Mouse (Mus musculus) embryonic facial prominence, embryonic 12.5 days (tissue): ENCODE data around the gene Kidins220. TPM values are rescaled to one million over a fixed set of nuclear protein-coding genes. Genes with fewer than 3 reads are reported as not detected.

Experiments
- ATAC-seq: fragments of 200-750 bp; cut with Nextera tagmentation; 2 replicates; pipeline ENCODE4 v1.8.0; 2017; ENCODE audit not compliant: insufficient number of reproducible peaks, insufficient read depth, low FRiP score, low TSS enrichment
- H3K27ac ChIP-seq: fragments of 300-500 bp; sonication (generic); 2 replicates; pipeline ENCODE4 v1.5.1; 2016; ENCODE audit warnings: mild to moderate bottlenecking
- H3K27me3 ChIP-seq: fragments of 300-500 bp; sonication (generic); 2 replicates; pipeline ENCODE4 v1.6.1; 2016; ENCODE audit warnings: mild to moderate bottlenecking, moderate library complexity
- H3K36me3 ChIP-seq: fragments of 300-500 bp; sonication (generic); 2 replicates; pipeline ENCODE4 v1.6.1; 2016; ENCODE audit warnings: mild to moderate bottlenecking
- H3K4me1 ChIP-seq: fragments of 300-500 bp; sonication (generic); 2 replicates; pipeline ENCODE4 v1.6.1; 2016
- H3K4me2 ChIP-seq: fragments of 300-500 bp; sonication (generic); replicated peaks from 2 replicates; pipeline ENCODE4 v1.6.1; 2016; ENCODE audit warnings: mild to moderate bottlenecking, moderate library complexity
- H3K4me3 ChIP-seq: fragments of 300-500 bp; sonication (generic); 2 replicates; pipeline ENCODE4 v1.5.1; 2016; ENCODE audit warnings: mild to moderate bottlenecking
- H3K9ac ChIP-seq: fragments of 300-500 bp; sonication (generic); 2 replicates; pipeline ENCODE4 v1.6.1; 2016; ENCODE audit warnings: mild to moderate bottlenecking, moderate library complexity
- H3K9me3 ChIP-seq: fragments of 300-500 bp; sonication (generic); 2 replicates; pipeline ENCODE4 v1.6.1; 2016; ENCODE audit warnings: mild to moderate bottlenecking, moderate library complexity
- WGBS: fragments of 180-500 bp; shearing (Covaris S2); methylation state at CpG from one replicate; pipeline ENCODE4 v1.1.7; 2016; 5-methylcytosine and 5-hydroxymethylcytosine counted together
- polyA plus RNA-seq: library from polyadenylated mRNA; unstranded; fragments of >200 nt; fragmentation: Nextera tagmentation; extraction: Ambion mirVana; gene quantifications from 2 replicates; pipeline ENCODE4 v1.2.1, GENCODE M21; 2016

The Kidins220 gene
- polyA plus RNA-seq, 1 experiment from 2014 or later, result 31.8 TPM

DNA sequence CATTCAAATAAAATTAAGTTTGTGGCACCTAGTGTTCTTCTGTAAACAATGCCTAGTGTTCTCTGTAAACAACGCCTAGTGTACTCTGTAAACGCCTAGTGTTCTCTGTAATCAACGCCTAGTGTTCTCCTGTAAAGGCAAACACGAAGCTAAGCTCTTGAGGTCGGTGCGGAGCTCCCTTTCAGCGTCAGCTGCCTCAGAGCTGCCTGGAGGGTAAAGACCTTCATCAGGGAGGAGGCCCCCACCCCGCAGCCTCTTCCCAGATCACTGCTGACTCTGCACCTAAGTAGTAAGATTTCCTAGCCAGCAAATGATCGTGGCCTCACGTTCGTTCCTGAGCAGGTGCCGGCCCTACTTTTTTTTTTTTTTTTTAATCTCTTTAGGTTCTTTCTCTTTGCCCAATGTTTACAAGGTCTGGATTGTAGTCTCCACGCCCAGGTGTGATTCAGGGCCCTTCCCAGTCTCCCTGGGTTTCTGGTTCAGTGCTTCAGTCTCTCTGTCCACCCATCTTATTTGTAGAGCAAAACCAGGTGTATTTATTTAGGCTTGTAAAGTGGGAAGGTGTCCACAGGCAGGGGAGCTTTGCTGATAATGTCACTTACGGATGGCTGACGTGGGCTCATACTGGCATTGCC, 37.1 kb downstream of the Kidins220 start:
- no peak overlapping the region for H3K9ac ChIP-seq
- ATAC-seq, result no peak
- H3K4me1 ChIP-seq, result peaks cover 3% of the 10 kb centered on the region; the same call in 1 of the 2 replicates
- no peak overlapping the region for H3K4me3 ChIP-seq
- H3K4me2 ChIP-seq, result no peak overlapping the region
- H3K27ac ChIP-seq, result no peak overlapping the region
- H3K27me3 ChIP-seq, result no peaks in the 10 kb centered on the region
- WGBS, result 63% methylated on average over 15 of the region's 15 CpGs
- H3K9me3 ChIP-seq, result no peaks in the 10 kb centered on the region
- H3K36me3 ChIP-seq, result peaks cover 72% of the 10 kb centered on the region

DNA sequence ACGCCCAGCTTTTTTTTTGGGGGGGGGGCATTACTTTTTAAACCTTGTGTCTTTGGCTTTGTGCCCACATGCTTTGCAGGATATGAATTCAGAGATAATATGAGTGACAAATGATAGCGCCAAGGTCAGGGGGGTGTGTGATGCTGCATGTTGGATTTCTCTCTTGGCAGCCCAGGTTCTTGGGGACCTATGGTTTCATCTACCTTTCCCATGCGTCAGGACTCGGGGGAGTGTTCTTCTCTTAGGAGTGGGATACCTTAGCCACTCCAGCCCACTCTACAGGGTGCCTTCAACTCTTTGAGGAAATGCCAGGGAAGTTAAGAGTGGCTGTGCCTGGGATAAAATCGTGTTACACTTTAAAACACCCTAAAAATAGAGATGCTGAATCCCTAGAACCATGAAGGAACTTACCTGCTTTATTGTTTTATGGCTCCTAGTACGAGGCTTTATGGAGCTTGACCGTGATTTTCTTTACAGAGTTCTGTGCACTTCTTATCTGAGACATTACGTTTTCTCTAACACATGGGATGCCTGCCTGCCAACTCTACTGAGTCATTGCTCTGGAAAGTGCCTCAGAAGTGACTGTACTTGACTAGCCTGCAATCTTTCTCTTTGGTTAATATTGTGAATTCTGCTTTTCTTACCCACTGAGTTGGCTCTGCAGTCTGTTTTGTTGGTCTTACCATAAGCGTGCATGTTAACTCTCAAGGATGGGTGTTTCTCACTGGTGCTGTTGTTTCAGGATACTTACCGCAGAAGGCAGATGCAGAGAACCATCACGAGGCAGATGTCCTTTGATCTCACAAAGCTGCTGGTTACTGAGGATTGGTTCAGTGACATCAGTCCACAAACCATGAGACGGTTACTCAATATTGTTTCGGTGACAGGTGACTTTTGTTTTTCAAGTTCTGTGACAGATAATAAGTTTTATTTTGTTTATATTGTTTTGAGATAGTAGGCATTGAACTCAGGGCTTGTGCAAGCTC, 38.1 kb downstream of the Kidins220 start:
- peaks cover 71% of the 10 kb centered on the region for H3K36me3 ChIP-seq
- no peak overlapping the region for H3K4me2 ChIP-seq
- 90% methylated on average over 13 of the region's 13 CpGs for WGBS
- no peak overlapping the region for H3K27ac ChIP-seq
- H3K4me3 ChIP-seq, result no peak overlapping the region
- H3K27me3 ChIP-seq, result no peaks in the 10 kb centered on the region
- H3K9me3 ChIP-seq, result no peaks in the 10 kb centered on the region
- H3K9ac ChIP-seq, result no peak overlapping the region
- H3K4me1 ChIP-seq, result peaks cover 3% of the 10 kb centered on the region; the same call in 1 of the 2 replicates
- ATAC-seq, result no peak

DNA sequence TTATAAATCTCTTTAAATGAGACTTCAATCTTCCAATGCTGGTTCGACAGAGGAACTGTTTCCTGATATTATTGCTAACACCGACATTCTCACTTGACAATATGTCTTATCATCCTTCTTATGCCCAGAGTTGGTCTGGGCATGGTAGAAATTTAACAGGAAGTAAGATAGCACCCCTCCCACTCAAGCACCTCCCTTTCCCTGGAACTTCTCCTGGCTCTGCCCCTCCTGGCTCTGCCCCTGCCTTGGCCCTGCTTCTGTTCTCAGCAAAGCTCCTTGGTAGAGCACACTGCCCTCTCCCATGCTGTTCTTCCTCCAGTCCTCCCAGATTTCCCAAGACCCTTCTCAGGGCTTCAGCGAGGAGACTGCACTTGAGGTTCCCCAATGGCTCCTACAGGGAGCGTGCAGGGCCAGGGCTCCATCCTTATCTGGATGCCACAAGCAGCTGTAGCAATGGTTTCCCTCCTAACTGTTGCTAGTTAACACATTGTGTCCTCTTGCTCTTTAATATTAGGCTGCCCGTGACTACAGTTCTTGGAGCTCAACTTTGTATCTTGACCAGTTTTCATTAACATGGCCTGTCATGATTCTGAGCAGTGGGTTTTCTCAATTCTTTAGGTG, 39.7 kb downstream of the Kidins220 start:
- ATAC-seq, result no peak
- H3K4me1 ChIP-seq, result peaks cover 3% of the 10 kb centered on the region; the same call in 1 of the 2 replicates
- H3K4me2 ChIP-seq, result no peak overlapping the region
- 81% methylated on average over 5 of the region's 5 CpGs for WGBS
- H3K9me3 ChIP-seq, result no peaks in the 10 kb centered on the region
- H3K27ac ChIP-seq, result peak overlapping the region; percentile 80
- H3K27me3 ChIP-seq, result no peaks in the 10 kb centered on the region
- no peak overlapping the region for H3K4me3 ChIP-seq
- no peak overlapping the region for H3K9ac ChIP-seq
- peaks cover 80% of the 10 kb centered on the region for H3K36me3 ChIP-seq

DNA sequence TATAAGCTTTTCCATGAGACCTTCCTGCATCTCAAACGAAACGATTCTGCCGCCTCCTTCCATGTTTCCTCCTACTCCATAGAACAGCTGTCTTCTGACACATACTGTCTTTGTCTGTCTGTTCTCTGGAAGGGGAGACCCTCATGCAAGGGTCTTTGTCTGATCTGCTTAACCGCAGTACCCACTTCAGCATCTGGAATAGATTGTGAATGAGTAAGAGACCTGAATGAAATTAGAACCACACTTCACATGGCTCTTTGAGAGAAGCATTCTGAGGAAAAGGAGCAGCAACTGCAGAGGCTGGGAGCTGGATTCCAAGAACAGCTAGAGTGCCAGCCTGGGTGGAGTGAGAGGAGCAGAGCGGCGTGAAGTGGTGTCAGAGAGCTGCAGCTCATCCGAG, 40.2 kb downstream of the Kidins220 start:
- peaks cover 3% of the 10 kb centered on the region; the same call in 1 of the 2 replicates for H3K4me1 ChIP-seq
- WGBS, result 48% methylated on average over 7 of the region's 7 CpGs
- no peak overlapping the region for H3K9ac ChIP-seq
- no peak overlapping the region for H3K4me2 ChIP-seq
- ATAC-seq, result 0 out of 2 replicates have a peak, but pooled peaks have one; percentile 52
- H3K27ac ChIP-seq, result peak overlapping the region; percentile 80
- no peak overlapping the region for H3K4me3 ChIP-seq
- peaks cover 77% of the 10 kb centered on the region for H3K36me3 ChIP-seq
- H3K27me3 ChIP-seq, result no peaks in the 10 kb centered on the region
- H3K9me3 ChIP-seq, result no peaks in the 10 kb centered on the region

DNA sequence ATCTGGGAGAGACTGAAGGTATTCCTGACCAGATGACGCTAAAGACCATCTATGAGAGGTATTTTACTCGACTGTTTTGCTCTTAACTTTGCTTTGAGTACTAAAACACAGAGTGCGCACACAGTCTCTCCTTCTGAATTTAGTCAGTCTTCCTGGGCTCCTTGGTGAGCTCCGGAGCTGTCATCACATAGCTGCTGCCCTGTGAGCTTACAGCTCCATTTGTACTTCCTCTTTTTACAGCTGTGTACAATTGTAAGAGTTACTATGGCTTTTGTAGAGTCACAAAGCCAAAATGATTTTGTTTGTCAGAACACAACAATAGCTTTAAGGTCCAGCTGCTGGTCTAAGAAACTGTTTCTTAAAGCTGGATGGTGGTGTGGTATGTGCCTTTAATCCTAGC, 42.3 kb downstream of the Kidins220 start:
- Histone ChIP-seq H3K27me3 (no peaks in the 10 kb centered on the region), H3K4me3 (no peak overlapping the region), H3K4me1 (peaks cover 3% of the 10 kb centered on the region; the same call in 1 of the 2 replicates), H3K36me3 (peaks cover 63% of the 10 kb centered on the region), H3K9ac (no peak overlapping the region), H3K9me3 (no peaks in the 10 kb centered on the region), H3K4me2 (no peak overlapping the region), H3K27ac (no peak overlapping the region)
- ATAC-seq, result no peak
- 89% methylated on average over 4 of the region's 4 CpGs for WGBS

DNA sequence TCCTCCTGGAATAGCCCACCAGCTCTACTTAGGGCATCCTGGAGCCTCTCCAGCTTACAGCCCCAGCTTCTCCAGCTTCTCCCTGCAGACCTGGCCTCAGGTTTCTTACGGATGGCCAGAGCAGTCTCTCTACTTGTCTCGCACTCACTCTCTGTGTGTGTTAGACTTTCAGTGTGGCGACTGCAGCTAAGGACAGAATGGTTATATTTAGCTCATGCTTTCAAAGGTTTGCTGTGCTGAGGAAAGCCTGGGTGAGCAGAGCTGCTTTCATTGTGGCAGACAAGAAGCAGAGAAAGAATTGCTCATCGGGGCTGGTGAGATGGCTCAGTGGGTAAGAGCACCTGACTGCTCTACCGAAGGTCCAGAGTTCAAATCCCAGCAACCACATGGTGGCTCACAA, 46.3 kb downstream of the Kidins220 start:
- H3K27me3 ChIP-seq, result no peaks in the 10 kb centered on the region
- H3K4me3 ChIP-seq, result no peak overlapping the region
- H3K27ac ChIP-seq, result no peak overlapping the region
- peaks cover 31% of the 10 kb centered on the region for H3K36me3 ChIP-seq
- no peak for ATAC-seq
- WGBS, result 83% methylated on average over 5 of the region's 5 CpGs
- no peak overlapping the region for H3K4me2 ChIP-seq
- H3K9ac ChIP-seq, result no peak overlapping the region
- H3K4me1 ChIP-seq, result no peaks in the 10 kb centered on the region
- no peaks in the 10 kb centered on the region for H3K9me3 ChIP-seq

DNA sequence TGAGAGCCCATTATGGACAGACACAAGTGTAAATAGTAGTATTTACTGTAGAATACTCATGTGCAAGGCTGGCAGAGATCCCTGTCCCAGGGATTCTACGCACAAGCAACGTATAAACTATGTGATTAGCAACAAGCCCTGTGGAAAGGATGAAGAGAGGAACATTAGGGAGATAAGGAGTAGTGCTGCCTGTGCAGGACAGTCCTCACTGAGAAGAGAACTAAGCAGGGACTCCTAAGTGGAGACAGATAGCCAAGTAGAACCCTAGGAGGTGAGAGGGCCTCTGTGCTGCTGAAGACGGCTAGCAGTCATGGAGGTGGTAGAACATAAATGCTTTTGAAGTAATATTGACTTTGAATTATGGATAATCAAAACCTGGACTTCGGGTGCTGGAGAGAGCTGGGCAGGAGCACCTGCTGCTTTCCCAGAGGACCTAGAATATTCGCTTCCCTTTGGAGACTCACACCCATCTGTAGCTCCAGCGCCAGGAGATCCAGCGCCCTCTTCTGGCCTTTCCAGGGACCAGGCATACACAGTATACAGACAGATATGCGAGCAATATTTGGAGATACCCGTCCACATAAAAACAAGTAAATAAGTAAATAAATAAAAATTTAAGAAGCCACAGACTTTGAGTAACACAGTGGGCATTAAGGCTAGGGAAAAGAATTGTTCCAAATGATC, 50.3 kb downstream of the Kidins220 start:
- ATAC-seq, result no peak
- no peaks in the 10 kb centered on the region for H3K9me3 ChIP-seq
- no peaks in the 10 kb centered on the region for H3K27me3 ChIP-seq
- WGBS, result 64% methylated on average over 9 of the region's 9 CpGs
- H3K4me2 ChIP-seq, result no peak overlapping the region
- no peak overlapping the region for H3K9ac ChIP-seq
- H3K36me3 ChIP-seq, result 0 out of 2 replicates have a peak, but pooled peaks cover 3% of the 10 kb centered on the region
- H3K27ac ChIP-seq, result no peak overlapping the region
- H3K4me1 ChIP-seq, result no peaks in the 10 kb centered on the region
- H3K4me3 ChIP-seq, result no peak overlapping the region

DNA sequence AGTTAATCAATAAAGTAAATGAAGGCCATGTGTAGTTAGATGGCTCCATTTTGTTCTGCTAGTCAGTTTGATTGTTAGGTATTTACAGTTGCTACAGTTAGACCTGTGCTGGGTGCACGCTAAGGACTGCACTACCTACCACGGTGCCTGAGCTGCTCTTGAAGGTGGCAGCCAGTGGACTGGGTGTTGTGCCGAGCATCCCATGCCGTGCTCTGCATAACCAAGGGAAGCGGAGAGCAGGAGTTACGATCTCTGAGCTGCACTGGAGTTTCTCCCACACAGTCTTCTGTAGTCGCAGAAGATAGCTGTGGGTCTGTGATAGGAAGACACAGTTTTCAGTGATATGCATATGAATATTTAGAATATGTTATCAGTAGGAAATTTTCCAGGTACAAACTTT, 51.6 kb downstream of the Kidins220 start:
- 79% methylated on average over 7 of the region's 7 CpGs for WGBS
- no peak overlapping the region for H3K4me3 ChIP-seq
- no peaks in the 10 kb centered on the region for H3K4me1 ChIP-seq
- no peaks in the 10 kb centered on the region for H3K9me3 ChIP-seq
- no peak overlapping the region for H3K9ac ChIP-seq
- no peak for ATAC-seq
- H3K27me3 ChIP-seq, result no peaks in the 10 kb centered on the region
- H3K4me2 ChIP-seq, result no peak overlapping the region
- no peak overlapping the region for H3K27ac ChIP-seq
- H3K36me3 ChIP-seq, result no peaks in the 10 kb centered on the region

DNA sequence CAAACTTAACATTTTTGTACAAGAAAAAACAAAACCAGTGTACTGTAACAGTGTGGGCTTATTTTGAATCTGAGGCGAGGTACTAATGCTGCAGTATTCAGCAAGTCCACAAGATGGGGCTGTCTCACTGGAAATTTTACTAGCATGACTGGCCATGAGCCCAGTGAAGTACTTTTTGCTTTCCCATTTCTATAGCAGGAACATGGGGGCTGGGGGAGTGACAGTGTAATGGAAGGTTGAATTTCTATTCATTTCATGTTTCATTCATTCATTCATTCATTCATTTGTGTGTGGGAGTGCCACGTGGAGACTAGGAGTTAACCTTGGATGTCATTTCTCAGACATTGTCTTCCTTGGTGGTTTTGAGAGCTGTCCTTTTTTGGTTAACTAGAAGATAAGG, 52.7 kb downstream of the Kidins220 start:
- no peaks in the 10 kb centered on the region for H3K27me3 ChIP-seq

DNA sequence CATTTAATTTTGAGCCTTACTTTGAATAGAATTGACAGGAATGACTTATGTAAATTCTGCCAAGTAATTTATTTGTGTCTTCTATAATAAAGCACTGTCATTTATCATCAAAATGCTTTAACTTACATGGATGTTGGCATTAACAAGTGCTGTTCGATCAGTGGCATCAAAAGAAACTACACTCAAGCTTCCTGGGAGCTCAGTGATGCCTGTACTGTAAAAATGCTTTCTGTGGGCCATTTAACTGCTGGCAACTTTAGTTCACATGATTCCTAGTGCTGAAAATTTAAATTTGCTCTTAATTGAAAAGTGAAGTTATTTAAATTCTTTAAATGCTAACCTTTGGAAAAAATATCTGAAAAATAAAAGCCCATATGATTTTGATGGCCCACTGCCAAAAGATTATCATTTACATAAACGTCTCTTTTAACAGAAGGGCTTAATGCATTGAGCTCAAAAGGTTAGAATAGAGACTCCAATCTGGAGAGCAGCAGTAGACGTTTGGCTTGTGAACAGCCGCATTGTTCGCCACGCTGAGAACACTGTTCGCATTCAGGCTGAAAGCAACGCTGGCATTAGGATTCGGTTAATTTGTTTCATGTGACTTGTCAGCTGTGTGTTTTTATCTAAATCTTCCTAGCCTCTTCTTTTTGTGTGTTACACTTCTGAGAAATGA, 59.1 kb downstream of the Kidins220 start:
- no peak overlapping the region for H3K4me2 ChIP-seq
- H3K9ac ChIP-seq, result no peak overlapping the region
- peak overlapping the region; percentile 58; the same call in 1 of the 2 replicates for H3K27ac ChIP-seq
- no peaks in the 10 kb centered on the region for H3K9me3 ChIP-seq
- no peaks in the 10 kb centered on the region; the same call in 1 of the 2 replicates for H3K36me3 ChIP-seq
- no peak for ATAC-seq
- H3K4me3 ChIP-seq, result no peak overlapping the region
- no peaks in the 10 kb centered on the region for H3K27me3 ChIP-seq
- 18% methylated on average over 9 of the region's 9 CpGs for WGBS
- peaks cover 6% of the 10 kb centered on the region for H3K4me1 ChIP-seq

More for the DNA sequence above, 52.7 kb downstream of the Kidins220 start:
- Histone ChIP-seq H3K4me1 (no peaks in the 10 kb centered on the region), H3K4me2 (no peak overlapping the region), H3K27ac (no peak overlapping the region), H3K9me3 (no peaks in the 10 kb centered on the region), H3K36me3 (no peaks in the 10 kb centered on the region), H3K4me3 (no peak overlapping the region), H3K9ac (no peak overlapping the region)
- WGBS, result 21% methylated on average over 2 of the region's 2 CpGs
- no peak for ATAC-seq
